Mouse (Mus musculus) Patski (cell line): Measurements from ENCODE around the gene Nrde2. TPM values are rescaled to one million over a fixed set of nuclear protein-coding genes. Genes with fewer than 3 reads are reported as not detected.

Experiments
- ATAC-seq: fragments of 100-300 bp; one replicate; pipeline ENCODE4 v1.8.0; 2021
- CTCF ChIA-PET: fragments of 350-600 bp; sonication (Branson Sonifier 250); formaldehyde crosslinking; loops from one replicate; lab custom pipeline; 2022; ENCODE audit warnings: inconsistent platforms; lab: Charles Lee
- POLR2A ChIA-PET: fragments of 350-600 bp; sonication (Branson Sonifier 250); formaldehyde crosslinking; loops from one replicate; lab custom pipeline; 2022; ENCODE audit warnings: antibody characterized with exemption, inconsistent platforms; lab: Charles Lee
- DNase-seq: peaks from one replicate; pipeline ENCODE4 v3.0.0-alpha.2; 2011; ENCODE audit warnings: low read depth, low spot score
- H3K27me3 ChIP-seq: fragments of 371-371 bp; one replicate; pipeline ENCODE4 v1.5.1; 2021
- CTCF ChIP-seq: fragments of 100-300 bp; IDR thresholded peaks from one replicate; pipeline ENCODE4 v1.5.1; 2021
- in situ Hi-C: fragments of 300-500 bp; cut with MboI; formaldehyde crosslinking; loops from 3 replicates; pipeline ENCODE4 v1.11.1; 2018; ENCODE audit warnings: low pct_unique_long_range_greater_than_20kb, mixed read lengths
- polyA plus RNA-seq: library from polyadenylated mRNA; unstranded; gene quantifications from one replicate; pipeline ENCODE4 v1.2.3, GENCODE M21; 2021

Nrde2 gene
- polyA plus RNA-seq, 1 experiment from 2014 or later, result 13.5 TPM

- in situ Hi-C loops, result loop anchor here (5.0 to 10.0 kb wide), 4 partner anchors 320 to 677 kb away; no protein-coding TSS in a partner anchor
- no peak for ATAC-seq
- ChIA-PET POLR2A (no interaction called here), CTCF (interaction anchor here (1.0 kb wide), 1 partner anchor 37 kb away, joined by 4 read pairs; no protein-coding TSS in a partner anchor)
- H3K27me3 ChIP-seq, result no peaks in the 10 kb centered on the region
- DNase-seq, result no peak
- no peak for TF ChIP-seq CTCF
These were observed 5.6 kb upstream of the Nrde2 start for GRCm38 (mm10) chr12:100164991-100165500.

GRCm38 (mm10) chr12:100152466-100152865 is 7.0 kb downstream of the Nrde2 start:
- CTCF ChIA-PET, result interaction anchor here (2.1 kb wide), 1 partner anchor 21 kb away, joined by 5 read pairs; no protein-coding TSS in a partner anchor
- no peaks in the 10 kb centered on the region for H3K27me3 ChIP-seq
- no peak for TF ChIP-seq CTCF
- POLR2A ChIA-PET, result no interaction called here
- no peak for DNase-seq
- in situ Hi-C loops, result no loop called here
- ATAC-seq, result no peak

GRCm38 (mm10) chr12:100144269-100144668 is 15.2 kb downstream of the Nrde2 start:
- TF ChIP-seq CTCF, result no peak
- in situ Hi-C loops, result no loop called here
- ChIA-PET POLR2A (no interaction called here), CTCF (interaction anchor here (1.8 kb wide), 1 partner anchor 13 kb away, joined by 8 read pairs; no protein-coding TSS in a partner anchor)
- ATAC-seq (no peak), DNase-seq (no peak)
- H3K27me3 ChIP-seq, result no peaks in the 10 kb centered on the region

- no peak for ATAC-seq
- POLR2A ChIA-PET, result no interaction called here
- in situ Hi-C loops, result no loop called here
- CTCF ChIA-PET, result interaction anchor here (1.8 kb wide), 1 partner anchor 12 kb away, joined by 8 read pairs; no protein-coding TSS in a partner anchor
- TF ChIP-seq CTCF, result no peak
- DNase-seq, result no peak
- H3K27me3 ChIP-seq, result no peaks in the 10 kb centered on the region
These were observed 15.7 kb downstream of the Nrde2 start for GRCm38 (mm10) chr12:100143737-100144136.

GRCm38 (mm10) chr12:100142848-100143523 is 16.5 kb downstream of the Nrde2 start:
- no peaks in the 10 kb centered on the region for H3K27me3 ChIP-seq
- TF ChIP-seq CTCF, result no peak
- ATAC-seq, result no peak
- DNase-seq, result no peak
- ChIA-PET POLR2A (no interaction called here), CTCF (interaction anchor here (4.5 kb wide), 1 partner anchor 12 kb away, joined by 25 read pairs; no protein-coding TSS in a partner anchor)
- in situ Hi-C loops, result no loop called here

- in situ Hi-C loops, result no loop called here
- TF ChIP-seq CTCF, result no peak
- ChIA-PET CTCF (interaction anchor here (1.0 kb wide), 1 partner anchor 13 kb away, joined by 3 read pairs; no protein-coding TSS in a partner anchor), POLR2A (no interaction called here)
- no peaks in the 10 kb centered on the region for H3K27me3 ChIP-seq
- ATAC-seq, result no peak
- no peak for DNase-seq
These were observed 24.3 kb downstream of the Nrde2 start for GRCm38 (mm10) chr12:100135117-100135516.

- ATAC-seq (no peak), DNase-seq (no peak)
- in situ Hi-C loops, result no loop called here
- ChIA-PET CTCF (interaction anchor here (1.0 kb wide), 1 partner anchor 12 kb away, joined by 3 read pairs; no protein-coding TSS in a partner anchor), POLR2A (no interaction called here)
- TF ChIP-seq CTCF, result no peak
- H3K27me3 ChIP-seq, result no peaks in the 10 kb centered on the region
These were observed 25.0 kb downstream of the Nrde2 start for GRCm38 (mm10) chr12:100134395-100134936.

- ATAC-seq (no peak), DNase-seq (no peak)
- H3K27me3 ChIP-seq, result no peaks in the 10 kb centered on the region
- ChIA-PET CTCF (interaction anchor here (0.9 to 4.6 kb wide), 11 partner anchors 9 to 294 kb away, joined by 3 to 25 read pairs (median 6); partner anchors contain the start of gene Nrde2), POLR2A (interaction anchor here (1.1 kb wide), 1 partner anchor 44 kb away, joined by 3 read pairs; no protein-coding TSS in a partner anchor)
- in situ Hi-C loops, result no loop called here
- no peak for TF ChIP-seq CTCF
These were observed 27.8 kb downstream of the Nrde2 start for GRCm38 (mm10) chr12:100131655-100132054.

- DNase-seq (no peak), ATAC-seq (no peak)
- H3K27me3 ChIP-seq, result no peaks in the 10 kb centered on the region
- CTCF ChIA-PET, result interaction anchor here (0.9 to 4.6 kb wide), 9 partner anchors 9 to 60 kb away, joined by 3 to 25 read pairs (median 6); partner anchors contain the start of gene Nrde2
- TF ChIP-seq CTCF, result no peak
- POLR2A ChIA-PET, result interaction anchor here (0.6 to 1.1 kb wide), 2 partner anchors 10 to 45 kb away, joined by 3 to 4 read pairs; no protein-coding TSS in a partner anchor
- in situ Hi-C loops, result no loop called here
These were observed 28.3 kb downstream of the Nrde2 start for GRCm38 (mm10) chr12:100131167-100131566.

- POLR2A ChIA-PET, result no interaction called here
These were observed 30.5 kb downstream of the Nrde2 start for GRCm38 (mm10) chr12:100128961-100129360.

More at GRCm38 (mm10) chr12:100128961-100129360, 30.5 kb downstream of the Nrde2 start:
- no peak for DNase-seq
- ATAC-seq, result no peak
- no peak for TF ChIP-seq CTCF
- CTCF ChIA-PET, result interaction anchor here (4.6 kb wide), 1 partner anchor 12 kb away, joined by 25 read pairs; no protein-coding TSS in a partner anchor
- no peaks in the 10 kb centered on the region for H3K27me3 ChIP-seq
- in situ Hi-C loops, result no loop called here
